8 mouse cellular contexts compared by ENCODE assay signal in the genomic region with DNA sequence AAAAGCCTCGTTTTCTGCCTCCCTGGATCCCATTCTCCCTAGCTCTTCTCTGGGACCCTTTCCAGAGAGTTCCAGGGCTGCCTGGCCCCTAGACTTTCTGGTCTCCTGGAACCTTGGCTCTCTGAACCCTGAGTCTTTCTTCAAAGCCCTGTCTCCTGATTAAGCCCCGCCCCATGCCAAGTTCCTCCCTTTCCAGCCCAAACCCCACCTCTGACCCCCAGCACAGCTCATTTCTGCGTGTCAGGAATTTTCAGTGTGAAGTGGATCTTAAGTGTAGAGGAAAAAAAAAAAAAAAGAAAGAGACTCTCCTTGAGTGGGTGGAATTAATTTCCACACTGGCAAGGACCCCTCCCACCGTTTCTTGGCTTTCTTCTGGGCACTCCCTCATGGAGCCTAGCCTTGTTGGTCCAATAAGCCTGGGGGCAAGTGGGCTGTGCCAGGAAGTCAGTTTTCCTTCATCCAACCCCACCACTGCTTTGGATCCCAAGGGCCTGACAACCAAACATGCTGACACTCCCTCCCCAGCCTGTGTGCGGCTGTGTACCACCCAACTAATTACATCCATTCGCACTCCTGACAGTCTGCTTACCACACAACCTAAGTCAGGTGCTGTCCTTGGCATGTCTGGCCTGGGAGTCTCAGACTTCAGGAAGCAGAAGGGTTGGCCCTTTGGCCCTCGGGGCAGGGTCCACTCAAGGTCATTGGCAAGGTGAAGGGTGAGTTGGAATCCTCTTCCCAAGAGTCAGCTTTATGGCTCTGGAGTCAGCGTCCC. TPM values are rescaled to one million over a fixed set of nuclear protein-coding genes. Genes with fewer than 3 reads are reported as not detected.
DNase-seq lines count a peak whose midpoint lies in the region; ATAC-seq and TF ChIP-seq lines count a peak whose summit lies in the region.

TSS of gene Ifitm10 (minus strand) at position 113 of the 772 bp plus-strand sequence.

- TF ChIP-seq EP300 in stomach, postnatal 0 days (optimal IDR thresholded peaks at IDR 0.05), result no peak

- ATAC-seq in heart, embryonic 13.5 days (ENCODE audit: extremely low read depth, insufficient number of reproducible peaks, low FRiP score, low TSS enrichment), result no peak
- no peak for ATAC-seq in embryonic facial prominence, embryonic 14.5 days (ENCODE audit: low read depth)
- ATAC-seq in stomach, postnatal 0 days (ENCODE audit: low FRiP score, low TSS enrichment), result no peak

- H3K9me3 ChIP-seq in heart, embryonic 13.5 days, result no peaks in the 10 kb centered on the region
- no peaks in the 10 kb centered on the region for H3K9me3 ChIP-seq in embryonic facial prominence, embryonic 14.5 days (ENCODE audit: control insufficient read depth, low read length)
- H3K9me3 ChIP-seq in stomach, postnatal 0 days (ENCODE audit: control insufficient read depth, low read length), result no peaks in the 10 kb centered on the region

- peaks cover 38% of the 10 kb centered on the region for H3K27me3 ChIP-seq in heart, embryonic 13.5 days (replicated peaks)
- peaks cover 31% of the 10 kb centered on the region for H3K27me3 ChIP-seq in embryonic facial prominence, embryonic 14.5 days (replicated peaks; ENCODE audit: control insufficient read depth, insufficient read depth, low read length)
- H3K27me3 ChIP-seq in stomach, postnatal 0 days (ENCODE audit: control insufficient read depth, insufficient read depth, low read length), result no peaks in the 10 kb centered on the region

- 70% methylated on average over 8 of the region's 8 CpGs for WGBS in heart, embryonic 13.5 days
- WGBS in embryonic facial prominence, embryonic 14.5 days, result 47% methylated on average over 8 of the region's 8 CpGs
- 72% methylated on average over 8 of the region's 8 CpGs for WGBS in stomach, postnatal 0 days

- H3K4me3 ChIP-seq in heart, embryonic 13.5 days, result peak within 1 kb of the TSS; percentile 64
- H3K4me3 ChIP-seq in embryonic facial prominence, embryonic 14.5 days (ENCODE audit: low read depth, low read length), result peak within 1 kb of the TSS; percentile 45
- H3K4me3 ChIP-seq in stomach, postnatal 0 days (ENCODE audit: low read depth, low read length), result peak within 1 kb of the TSS; percentile 45; the same call in 1 of the 2 replicates

- peaks cover 42% of the 10 kb centered on the region for H3K36me3 ChIP-seq in heart, embryonic 13.5 days
- H3K36me3 ChIP-seq in embryonic facial prominence, embryonic 14.5 days (ENCODE audit: control insufficient read depth, insufficient read depth, low read length), result peaks cover 37% of the 10 kb centered on the region
- peaks cover 16% of the 10 kb centered on the region for H3K36me3 ChIP-seq in stomach, postnatal 0 days (ENCODE audit: control insufficient read depth, insufficient read depth, low read length)

- peak within 1 kb of the TSS; percentile 97 for H3K4me2 ChIP-seq in heart, embryonic 13.5 days
- H3K4me2 ChIP-seq in embryonic facial prominence, embryonic 14.5 days (ENCODE audit: low read depth, low read length), result peak within 1 kb of the TSS; percentile 73
- peak within 1 kb of the TSS; percentile 73 for H3K4me2 ChIP-seq in stomach, postnatal 0 days (replicated peaks; ENCODE audit: low read depth)

- H3K27ac ChIP-seq in heart, embryonic 13.5 days (replicated peaks), result 0 out of 2 replicates have a peak within 1 kb of the TSS, but pooled peaks have one; percentile 5
- no peak within 1 kb of the TSS for H3K27ac ChIP-seq in embryonic facial prominence, embryonic 14.5 days (replicated peaks; ENCODE audit: low read depth, low read length)
- no peak within 1 kb of the TSS for H3K27ac ChIP-seq in stomach, postnatal 0 days (replicated peaks)

- no peak for TF ChIP-seq CTCF in stomach, postnatal 0 days (IDR thresholded peaks at IDR 0.05; ENCODE audit: low read depth)

- H3K4me1 ChIP-seq in heart, embryonic 13.5 days, result peaks cover 54% of the 10 kb centered on the region
- peaks cover 7% of the 10 kb centered on the region; the same call in 1 of the 2 replicates for H3K4me1 ChIP-seq in embryonic facial prominence, embryonic 14.5 days (ENCODE audit: control insufficient read depth, insufficient read depth, low read length)
- no peaks in the 10 kb centered on the region for H3K4me1 ChIP-seq in stomach, postnatal 0 days (replicated peaks; ENCODE audit: control insufficient read depth, insufficient read depth)

- DNase-seq in heart, postnatal 14 days, result no peak
- peak; percentile 33 for DNase-seq in ES-CJ7 (ENCODE audit: low read depth, low spot score)
- DNase-seq in embryonic facial prominence, embryonic 14.5 days (ENCODE audit: low spot score), result peak; percentile 63
- DNase-seq in left cerebral cortex, postnatal 36 days (ENCODE audit: low spot score in 2 of 2), result no peak
- no peak for DNase-seq in stomach, postnatal 0 days (ENCODE audit: low spot score)
- DNase-seq in right cerebral cortex, postnatal 25 days, result no peak
- DNase-seq in right cerebral cortex, adult 2 months (ENCODE audit: low spot score in 2 of 2), result no peak

- H3K9ac ChIP-seq in heart, embryonic 13.5 days, result peak within 1 kb of the TSS; percentile 81
- H3K9ac ChIP-seq in embryonic facial prominence, embryonic 14.5 days (ENCODE audit: low read depth, low read length), result peak within 1 kb of the TSS; percentile 56; the same call in 1 of the 2 replicates
- H3K9ac ChIP-seq in stomach, postnatal 0 days (ENCODE audit: low read length), result no peak within 1 kb of the TSS

- intact Hi-C loops in heart, postnatal 14 days (cut with DNase I), result loop anchor here (5.0 kb wide), 1 partner anchor 58 kb away; the partner anchor contains the start of gene Syt8
- intact Hi-C loops in left cerebral cortex, postnatal 36 days (cut with DNase I), result loop anchor here (2.0 kb wide), 1 partner anchor 13 kb away; no protein-coding TSS in a partner anchor

RNA-seq across cellular contexts. Expression of gene Ifitm10, which starts in this region (rescaled TPM):
- polyA plus RNA-seq in heart, embryonic 13.5 days (2015; fragmentation: Nextera tagmentation; extraction: Ambion mirVana), result 6.5 and 7.5 TPM in 2 replicates
- 1 to 10 TPM; 1.7 to 2.1 TPM for total RNA-seq in heart, postnatal 14 days (2021)
- polyA plus RNA-seq in embryonic facial prominence, embryonic 14.5 days (2014; fragmentation: Nextera tagmentation; extraction: Ambion mirVana), result 3.0 and 3.3 TPM in 2 replicates
- 10 to 100 TPM; 30.8 to 33.4 TPM for total RNA-seq in left cerebral cortex, postnatal 36 days (2021)
- 9.9 and 12.0 TPM in 2 replicates for polyA plus RNA-seq in stomach, postnatal 0 days (2015; fragmentation: Nextera tagmentation; extraction: Ambion mirVana)

Comparison
In these comparisons a context has a peak if more than half of its experiments do, and no peak if none do; other contexts are left out.
1. RNA of gene Ifitm10 (total RNA-seq): 30.8 to 33.4 TPM in left cerebral cortex, postnatal 36 days; 1.7 to 2.1 TPM in heart, postnatal 14 days; every median in the first group is over 10 times any median in the second.
2. DNase-seq: peak in ES-CJ7 (single experiment) and embryonic facial prominence, embryonic 14.5 days (single experiment); none in heart, postnatal 14 days (0 of 2), left cerebral cortex, postnatal 36 days (0 of 2), stomach, postnatal 0 days (single experiment), right cerebral cortex, postnatal 25 days (single experiment) and right cerebral cortex, adult 2 months (0 of 2).
3. Peak in every context shown above with its lines, with median percentiles within 50 percentile points of each other: H3K4me2 ChIP-seq and H3K4me3 ChIP-seq.